Mouse (Mus musculus) G1E (cell line): ENCODE measurements around the gene Duoxa2.

Source experiments
- CTCF ChIP-seq: IDR thresholded peaks from 2 replicates; pipeline ENCODE4 v1.5.1; 2012; ENCODE audit warnings: low read depth, low read length, inconsistent platforms, mixed read lengths
- GATA1 ChIP-seq: IDR thresholded peaks from 2 replicates; pipeline ENCODE4 v1.6.1; 2012; ENCODE audit warnings: borderline replicate concordance, low read length, inconsistent platforms, mixed read lengths
- TAL1 ChIP-seq: conservative IDR thresholded peaks from 2 replicates; pipeline ENCODE4 v1.6.1; 2012; ENCODE audit warnings: low read depth, low read length, inconsistent platforms, mixed read lengths

DNA sequence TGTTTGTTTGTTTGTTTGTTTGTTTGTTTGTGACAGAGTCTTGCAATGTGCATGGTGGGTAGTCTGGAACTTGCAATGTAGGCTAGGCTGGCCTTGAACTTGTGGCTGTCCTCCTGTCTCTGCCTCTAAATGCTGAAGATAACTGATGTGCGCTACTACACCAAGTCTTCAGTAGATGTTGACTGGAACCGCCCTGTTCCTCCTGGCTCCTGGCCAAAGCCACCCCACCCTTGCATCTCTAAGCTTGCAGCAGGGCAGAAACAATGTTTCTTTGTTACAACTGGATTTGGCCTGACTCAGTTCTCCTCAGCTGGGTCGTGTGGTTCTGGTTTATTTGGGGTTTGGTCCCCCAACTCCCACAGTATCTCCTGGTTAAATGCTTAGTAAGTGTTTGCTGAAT, 35.5 kb downstream of the Duoxa2 start:
- TF ChIP-seq CTCF (no peak), TAL1 (no peak), GATA1 (no peak)
